Mouse (Mus musculus) gastrocnemius, postnatal 14 days (tissue): ENCODE measurements around the gene Gm11084. TPM values are rescaled to one million over a fixed set of nuclear protein-coding genes. Genes with fewer than 3 reads are reported as not detected.
"Not testable (repeated sequence)": the region's sequence is repeated elsewhere in the genome, so short reads cannot be mapped to it uniquely, and the experiment has no call there.

Source experiments
- DNase-seq: peaks from one replicate; pipeline ENCODE4 v3.0.0; 2021; ENCODE audit warnings: mixed read lengths
- intact Hi-C: fragments of 180-260 bp; cut with DNase I; formaldehyde crosslinking; loops from one replicate; pipeline ENCODE4 v1.15.1; 2025; ENCODE audit warnings: low total_unique reads
- long read RNA-seq, 2 experiments: library from polyadenylated mRNA; stranded (forward); transcript quantifications; one replicate each; pipeline ENCODE4 v2.0.0; 2021
- total RNA-seq, 2 experiments: library from RNA; stranded (reverse); gene quantifications; 2 replicates each; pipeline ENCODE4 v1.2.3; 2021

Gm11084 gene
- total RNA-seq: not detected
- long read RNA-seq, experiment 1: 0 reads
- long read RNA-seq, experiment 2: 0 reads

DNA sequence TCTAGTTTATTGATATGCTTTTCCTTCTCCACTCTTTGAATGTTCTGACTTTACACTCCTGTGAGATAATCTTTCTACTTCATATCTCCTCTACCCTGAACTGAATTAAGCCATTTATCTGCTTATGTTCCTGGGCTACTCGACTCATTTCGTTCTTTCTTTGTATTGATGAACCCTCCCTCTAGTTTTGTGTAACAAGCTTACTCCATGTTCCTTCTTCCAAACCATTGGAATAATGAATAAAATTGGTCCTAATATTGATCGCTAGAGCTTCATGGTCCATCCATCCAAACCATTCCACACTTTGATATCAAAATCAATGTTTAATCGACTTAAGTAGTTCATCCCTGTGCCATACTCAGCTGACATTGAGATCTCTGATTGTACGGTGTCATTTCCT, at the start of gene Gm11084:
TSS of gene Gm11084 (minus strand) at position 101 of the 400 bp plus-strand sequence.
- intact Hi-C loops: no loop called here
- DNase-seq: no peak

DNA sequence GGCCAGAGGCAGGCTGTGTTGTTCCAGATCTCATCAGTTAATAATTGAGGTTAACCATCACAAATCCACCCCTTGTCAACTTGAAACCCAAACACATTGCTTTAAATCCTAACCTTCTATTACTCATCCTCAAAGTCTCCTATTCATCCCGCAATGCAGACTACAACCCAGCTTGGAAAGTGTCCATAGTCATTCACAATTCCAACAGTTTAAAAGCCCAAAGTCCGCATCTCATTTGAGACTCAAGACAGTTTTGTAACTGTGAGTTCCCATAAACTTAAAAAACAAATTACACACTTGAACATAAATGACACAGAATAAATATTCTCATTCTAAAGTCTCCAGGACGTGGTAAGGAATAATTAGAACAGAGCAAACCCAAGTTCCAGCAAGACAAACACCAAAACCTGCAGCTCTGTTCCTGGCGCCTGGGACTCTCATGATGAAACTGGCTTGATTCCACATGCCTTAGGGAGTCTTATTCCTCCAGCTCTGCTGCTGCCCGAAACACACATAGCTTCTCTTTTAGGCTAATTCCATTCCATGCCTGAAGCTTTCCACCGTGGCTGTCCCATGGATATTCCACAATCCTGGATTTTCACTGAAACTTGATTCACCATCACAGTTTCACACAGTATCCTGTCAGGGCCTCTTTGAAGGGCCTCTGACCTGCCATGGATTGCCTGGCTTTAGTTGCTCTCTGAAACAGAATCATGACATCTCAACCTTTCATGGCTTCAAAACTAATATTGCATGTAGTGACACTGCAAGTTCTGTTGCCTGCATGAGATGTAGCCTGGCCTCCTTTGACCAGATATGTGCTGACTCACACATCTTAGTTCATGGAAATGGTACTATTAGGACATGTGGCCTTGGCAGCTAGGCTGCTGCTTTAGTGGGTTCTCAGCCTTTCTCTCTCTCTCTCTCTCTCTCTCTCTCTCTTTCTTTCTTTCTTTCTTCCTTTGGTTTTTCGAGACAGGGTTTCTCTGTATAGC, 44.8 kb upstream of the Gm11084 start:
- intact Hi-C loops: no loop called here
- no peak for DNase-seq

DNA sequence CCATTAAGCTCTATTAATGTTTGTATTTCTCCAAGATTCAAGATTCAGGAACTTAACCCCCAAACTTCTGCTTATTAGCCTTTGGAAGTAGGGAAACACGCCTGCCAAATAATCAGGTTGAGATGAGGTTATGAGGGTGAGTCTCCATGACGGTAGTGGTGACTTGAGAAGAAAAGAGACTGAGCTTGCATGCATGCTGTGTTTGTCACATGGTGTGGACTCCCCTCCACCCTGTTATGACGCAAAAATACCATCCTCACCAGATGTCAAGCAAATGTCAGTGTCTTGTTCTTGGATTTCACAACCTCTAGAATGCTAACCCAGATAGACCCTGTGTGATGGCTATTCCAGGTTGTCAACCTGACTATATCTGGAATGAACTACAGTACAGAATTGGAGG, 43.3 kb upstream of the Gm11084 start:
- DNase-seq: no peak
- intact Hi-C loops: no loop called here

DNA sequence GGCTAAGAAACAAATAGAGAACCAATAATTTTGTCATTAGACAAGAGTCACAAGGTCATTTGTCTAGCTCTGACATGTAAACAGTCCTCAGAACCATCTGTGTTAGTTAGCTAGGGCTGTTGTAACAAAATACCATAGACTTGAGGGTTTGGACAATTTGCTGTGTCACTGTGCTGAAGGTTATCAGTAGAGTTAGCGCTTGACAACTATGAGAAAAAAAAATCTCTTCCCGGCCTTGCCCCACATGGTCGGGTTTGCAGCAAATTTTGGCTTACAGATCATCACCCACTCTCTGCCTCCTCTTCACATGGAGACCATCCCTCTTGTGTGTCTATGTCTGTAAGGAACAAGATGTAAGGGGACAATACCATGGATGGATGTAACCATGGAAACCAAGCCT, 41.5 kb upstream of the Gm11084 start:
- intact Hi-C loops: no loop called here
- no peak for DNase-seq

DNA sequence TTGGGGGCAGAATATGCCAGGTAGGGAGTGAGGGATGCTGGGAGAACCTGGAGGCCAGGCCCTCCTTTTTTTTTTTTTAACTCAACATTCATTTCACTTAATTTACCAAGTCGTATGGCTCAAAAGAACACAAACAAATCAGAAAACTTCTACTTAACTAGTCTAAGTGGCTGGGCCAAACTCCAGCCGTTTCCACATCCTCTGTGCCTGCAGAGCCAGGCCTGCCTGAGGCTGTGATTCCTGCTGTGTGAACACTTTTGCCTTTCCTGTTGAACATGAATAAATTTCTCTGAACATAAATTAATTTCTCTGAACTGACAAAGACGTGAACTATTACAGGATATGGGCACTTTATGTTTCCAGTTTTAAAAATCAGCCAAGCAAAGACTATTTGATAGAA, 40.6 kb upstream of the Gm11084 start:
- intact Hi-C loops: no loop called here
- DNase-seq: no peak

DNA sequence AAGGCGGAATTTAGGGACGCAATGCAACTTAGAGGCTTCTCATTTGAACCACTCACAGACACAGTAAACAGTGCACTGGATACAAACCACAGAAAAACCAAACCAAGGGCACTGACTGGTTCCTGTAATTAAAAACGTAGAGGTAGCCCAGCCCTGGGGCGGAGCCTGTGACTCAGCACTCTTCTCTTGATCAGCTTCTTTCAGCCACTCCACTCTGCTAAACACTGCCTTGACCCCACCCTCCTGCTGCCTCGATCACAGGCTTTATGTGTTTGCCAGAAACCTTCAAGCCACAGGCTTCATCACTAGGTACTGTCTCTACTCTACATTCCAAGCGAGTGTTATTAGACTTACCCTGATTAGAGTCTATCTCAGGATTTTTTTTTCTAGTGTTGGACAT, 37.3 kb upstream of the Gm11084 start:
- no peak for DNase-seq
- intact Hi-C loops: no loop called here

DNA sequence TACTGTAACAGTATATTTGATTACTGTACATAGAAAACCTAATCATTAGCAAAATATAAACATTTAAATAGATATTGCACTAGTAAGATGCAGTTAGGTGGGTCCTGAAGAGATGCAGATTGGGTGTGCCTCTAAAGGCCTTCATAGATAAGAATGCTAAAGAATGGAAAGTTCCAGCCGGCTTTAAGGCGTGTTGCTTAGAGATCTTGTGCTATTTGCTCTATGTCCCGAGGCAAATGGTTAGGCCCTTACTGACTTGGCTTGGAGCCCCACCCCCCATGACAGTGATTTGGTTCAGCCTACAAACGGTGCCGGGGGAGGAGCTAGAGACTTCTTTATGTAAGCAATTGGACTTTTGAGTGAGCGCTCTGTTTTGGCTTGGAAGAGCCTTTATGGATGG, 34.5 kb upstream of the Gm11084 start:
- no peak for DNase-seq
- intact Hi-C loops: no loop called here

DNA sequence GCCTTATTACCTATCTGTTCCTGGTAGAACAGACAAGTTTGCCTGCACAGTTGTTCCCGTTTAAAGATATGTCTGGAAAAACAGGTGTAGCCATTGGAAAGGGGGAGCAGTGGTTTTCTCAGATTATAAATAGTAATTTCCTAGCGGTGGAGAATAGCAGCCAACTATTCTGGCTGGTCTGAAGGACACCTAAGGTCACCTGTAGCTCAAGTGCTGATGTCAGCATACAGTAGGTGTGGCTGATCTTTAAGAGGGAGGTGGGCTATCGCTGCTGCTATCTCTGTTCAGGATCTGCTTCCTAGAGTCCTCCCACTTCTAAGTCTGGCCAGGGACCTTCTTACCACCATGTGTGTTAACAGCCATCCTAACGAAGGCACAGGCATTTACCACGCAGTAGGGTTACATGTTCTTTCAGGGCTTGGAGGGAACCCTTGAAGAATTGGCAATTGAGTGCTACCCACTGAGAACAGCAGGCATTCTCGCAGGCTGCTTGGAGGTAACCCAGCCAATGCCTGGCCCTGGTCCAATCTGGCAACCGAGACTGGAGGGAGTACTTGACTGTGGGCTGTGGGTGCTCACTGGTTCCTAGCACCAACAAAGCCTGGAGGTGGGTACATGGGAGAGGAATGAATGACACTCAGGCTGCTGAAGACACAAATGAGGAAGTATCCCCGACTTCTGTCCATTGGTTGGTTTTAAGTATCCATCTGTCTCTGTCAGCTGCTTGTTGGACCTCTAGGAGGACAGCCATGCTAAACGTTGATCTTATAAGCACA, 33.0 kb upstream of the Gm11084 start:
- intact Hi-C loops: no loop called here
- DNase-seq: peak; percentile 62

DNA sequence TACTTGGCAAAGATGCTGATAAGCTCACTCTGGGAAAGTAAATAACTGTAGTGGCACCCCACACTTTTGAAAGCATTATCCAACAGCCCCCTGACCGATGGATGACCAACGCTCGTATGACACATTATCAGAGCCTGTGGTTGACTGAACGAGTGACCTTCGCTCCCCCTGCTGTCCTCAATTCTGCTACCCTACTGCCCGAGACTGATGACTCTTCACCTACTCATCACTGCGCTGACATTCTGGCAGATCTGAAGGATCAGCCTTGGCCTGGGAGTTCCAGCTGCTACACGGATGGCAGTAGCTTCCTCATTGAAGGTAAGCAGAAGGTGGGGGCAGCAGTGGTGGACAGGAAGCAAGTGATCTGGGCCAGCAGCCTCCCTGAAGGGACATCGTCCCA, 27.5 kb upstream of the Gm11084 start:
- DNase-seq, intact Hi-C loops: not testable (repeated sequence)

DNA sequence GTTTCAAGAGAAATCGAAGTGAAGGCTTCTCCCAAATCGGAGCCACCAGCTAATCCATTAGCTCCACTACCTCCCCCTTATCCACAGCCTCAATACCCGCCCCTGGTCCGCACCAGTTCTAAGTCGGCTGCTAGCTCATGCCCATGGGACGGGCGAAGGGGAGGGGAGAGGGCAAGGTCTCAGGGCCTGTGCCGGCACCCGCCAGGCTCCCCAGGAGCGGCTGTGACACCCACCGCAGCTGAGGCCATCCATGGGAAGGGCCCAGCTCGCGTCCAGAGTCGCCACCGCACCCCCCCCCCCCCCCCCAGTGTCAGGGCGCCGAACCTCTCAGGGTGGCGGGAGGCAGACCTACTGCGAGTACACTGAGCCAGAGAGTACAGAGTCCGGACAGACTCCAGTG, 26.1 kb upstream of the Gm11084 start:
- intact Hi-C loops: no loop called here
- peak; percentile 30 for DNase-seq

DNA sequence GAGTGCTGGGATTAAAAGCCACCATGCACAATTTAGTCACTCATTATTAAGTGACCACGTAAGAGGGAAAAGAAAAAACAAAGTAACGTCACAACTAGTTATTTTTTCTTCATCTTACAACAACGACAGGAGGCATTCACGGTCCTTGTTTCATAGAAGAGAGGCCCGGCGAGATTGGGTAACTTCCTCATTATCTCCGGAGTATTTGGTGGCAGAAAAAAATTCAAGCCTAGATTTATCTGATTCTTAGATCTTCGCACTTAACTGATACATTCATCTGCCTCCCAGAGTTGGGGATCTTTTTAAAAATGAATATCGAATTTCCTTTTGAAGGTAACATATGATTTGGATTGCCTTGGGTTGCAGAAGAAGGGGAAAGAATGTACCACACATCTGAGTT, 21.0 kb upstream of the Gm11084 start:
- DNase-seq: no peak
- intact Hi-C loops: no loop called here

DNA sequence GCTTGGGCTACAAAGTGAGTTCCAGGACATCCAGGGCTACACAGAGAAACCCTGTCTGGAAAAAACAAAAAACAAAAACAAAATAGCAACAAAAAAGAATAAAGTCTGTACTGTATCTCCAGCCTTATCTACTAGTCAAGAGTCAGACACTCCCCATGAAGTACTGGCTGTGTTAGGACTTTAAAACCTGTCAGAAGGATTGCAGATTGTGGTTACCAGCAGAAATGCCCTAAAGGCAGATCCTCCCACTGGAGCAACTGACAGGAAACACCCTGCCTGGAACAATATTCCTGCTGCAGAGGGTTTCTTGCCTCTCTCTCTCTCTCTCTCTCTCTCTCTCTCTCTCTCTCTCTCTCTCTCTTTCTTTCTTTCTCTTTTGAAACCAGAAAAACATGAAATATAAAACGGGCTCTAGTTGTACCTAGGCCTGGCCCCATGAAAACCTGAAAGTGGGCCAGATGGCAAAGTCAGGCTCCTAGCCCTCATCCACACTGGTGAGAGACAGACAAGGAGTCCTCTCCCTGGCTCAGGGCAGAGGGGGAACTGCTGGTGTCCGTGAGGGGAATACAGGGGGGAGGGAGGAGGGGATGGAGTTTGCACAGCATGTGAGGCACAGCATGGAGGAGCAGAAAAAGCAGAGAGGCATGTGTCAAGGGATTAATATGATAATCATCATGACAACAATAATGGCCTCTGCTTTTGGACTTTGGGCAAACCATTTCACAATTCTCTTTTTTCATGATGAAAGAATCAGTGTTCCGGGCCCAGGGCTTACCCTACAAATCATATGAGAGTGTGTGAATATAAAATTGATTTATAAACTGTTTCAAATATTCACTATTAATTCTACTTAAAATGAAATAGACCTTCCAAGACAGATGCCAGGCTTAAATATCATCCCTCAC, 19.3 kb upstream of the Gm11084 start:
- intact Hi-C loops: no loop called here
- no peak for DNase-seq

DNA sequence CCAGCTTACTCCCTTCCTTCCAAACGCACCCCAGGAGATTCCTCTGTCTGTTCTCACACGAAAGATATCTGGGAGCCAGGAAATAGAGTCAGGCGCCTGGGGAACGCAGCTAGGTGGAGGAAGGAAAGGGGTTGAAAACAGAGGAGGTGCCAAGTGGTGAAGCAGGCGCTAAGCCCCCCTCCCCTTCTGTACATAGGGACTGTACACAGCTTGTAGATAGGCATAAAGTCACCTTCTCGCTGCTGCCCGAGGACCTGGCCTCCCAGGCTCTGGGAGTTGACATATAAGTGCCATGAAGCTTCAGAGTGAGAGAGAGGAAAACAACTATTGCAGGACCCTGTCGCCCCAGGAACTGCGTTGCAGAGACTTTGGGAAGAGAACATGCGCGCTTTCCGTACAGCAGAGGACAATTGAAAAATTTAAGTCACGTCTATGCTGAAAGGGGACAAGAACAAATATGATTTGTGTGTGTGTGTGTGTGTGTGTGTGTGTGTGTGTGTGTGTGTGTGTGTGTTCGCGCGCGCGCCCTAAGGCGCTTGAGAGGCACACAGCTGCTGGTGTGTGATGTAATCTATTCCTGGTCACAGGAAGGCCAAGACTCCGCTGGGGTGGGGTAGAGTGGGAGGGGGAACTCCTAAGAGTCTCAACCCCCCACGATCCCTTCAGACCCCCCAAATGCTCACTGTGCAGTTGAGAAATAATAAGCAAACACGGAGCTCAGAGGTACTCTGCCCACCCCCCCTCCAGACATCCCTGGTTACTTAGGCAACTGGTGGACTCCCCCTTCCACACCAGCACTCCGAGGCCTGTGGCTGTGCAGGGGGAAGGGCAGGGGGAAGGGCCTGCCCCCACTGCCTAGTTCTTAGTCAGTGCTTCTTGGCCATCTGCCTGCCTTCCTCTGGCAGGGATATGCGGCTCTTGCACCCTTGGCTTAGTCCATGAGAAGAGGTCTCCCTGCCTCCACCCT, 17.5 kb upstream of the Gm11084 start:
- DNase-seq: peak; percentile 90
- intact Hi-C loops: no loop called here

DNA sequence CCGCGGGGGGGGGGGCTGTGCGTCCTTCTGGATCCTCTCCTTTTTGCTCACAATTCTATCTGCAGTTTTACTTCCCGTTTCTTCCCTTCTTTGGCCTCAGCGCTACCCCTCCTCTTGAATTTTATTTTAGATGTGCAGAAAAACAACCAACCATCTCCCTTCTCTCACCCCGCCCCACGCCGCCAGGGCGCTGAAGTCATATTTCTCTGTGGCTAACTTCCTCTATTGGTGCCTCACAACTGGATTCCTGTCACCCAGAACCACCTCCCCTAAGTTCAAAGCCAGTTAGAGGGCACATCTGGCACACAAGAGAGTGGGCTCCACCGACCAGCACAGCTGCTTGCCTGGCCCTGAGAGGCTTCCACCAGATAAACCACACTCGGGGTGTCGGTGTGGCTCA, 16.5 kb upstream of the Gm11084 start:
- peak; percentile 63 for DNase-seq
- intact Hi-C loops: no loop called here

DNA sequence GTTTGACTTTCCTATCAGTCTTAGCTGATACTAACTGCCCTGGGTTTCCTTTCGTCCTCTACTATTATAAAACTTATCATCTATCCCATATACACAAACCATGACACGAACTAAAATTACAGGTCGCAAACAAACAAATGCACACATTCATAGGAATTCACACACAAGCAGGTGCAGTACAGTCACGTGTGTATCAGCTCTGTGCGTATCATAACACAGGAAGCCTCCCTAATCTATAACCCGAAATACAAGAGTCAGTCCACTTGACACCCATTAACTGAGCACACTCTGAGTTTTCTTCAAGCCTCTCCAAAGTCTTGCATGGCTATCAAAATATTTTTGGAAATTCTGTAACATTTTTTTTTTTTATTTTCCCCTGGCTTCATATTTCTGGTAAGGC, 15.9 kb upstream of the Gm11084 start:
- intact Hi-C loops: no loop called here
- no peak for DNase-seq

DNA sequence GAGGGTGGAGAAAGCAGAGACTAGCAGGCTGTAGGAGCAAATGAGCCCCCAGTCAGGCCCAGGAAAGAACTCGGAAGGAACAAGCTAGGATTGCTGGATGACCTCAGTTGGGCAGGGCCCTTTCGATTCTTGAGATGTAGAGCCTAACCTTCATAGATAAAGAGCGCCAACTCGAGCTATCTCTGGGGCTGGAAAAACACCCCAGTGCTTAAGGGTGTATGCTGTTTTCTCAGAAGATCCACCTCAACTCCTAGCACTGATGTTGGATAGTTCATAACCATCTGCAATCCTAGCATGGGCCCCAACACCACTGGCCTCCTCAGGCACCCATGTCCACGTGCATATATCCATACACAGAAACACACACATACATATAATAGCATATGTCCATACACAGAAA, 15.5 kb upstream of the Gm11084 start:
- no peak for DNase-seq
- intact Hi-C loops: no loop called here

DNA sequence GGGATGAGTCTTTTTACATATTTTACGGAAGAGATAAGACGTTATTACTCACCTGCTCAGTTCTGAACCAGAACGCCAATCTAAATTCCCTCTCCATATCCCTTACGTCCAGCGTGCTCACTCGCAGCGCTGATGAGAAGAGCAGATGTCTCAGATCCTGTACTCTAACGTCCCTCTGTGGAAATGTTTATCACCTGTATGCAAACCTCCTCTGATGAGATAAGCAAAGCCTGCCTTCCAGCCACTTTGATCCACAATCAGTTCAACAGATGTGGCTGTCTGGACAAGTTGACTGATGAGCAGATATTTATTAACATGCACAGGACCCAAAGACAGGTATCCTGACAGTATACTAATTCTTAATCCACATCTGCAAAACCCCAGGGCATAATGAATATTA, 13.7 kb upstream of the Gm11084 start:
- intact Hi-C loops: no loop called here
- DNase-seq: no peak

DNA sequence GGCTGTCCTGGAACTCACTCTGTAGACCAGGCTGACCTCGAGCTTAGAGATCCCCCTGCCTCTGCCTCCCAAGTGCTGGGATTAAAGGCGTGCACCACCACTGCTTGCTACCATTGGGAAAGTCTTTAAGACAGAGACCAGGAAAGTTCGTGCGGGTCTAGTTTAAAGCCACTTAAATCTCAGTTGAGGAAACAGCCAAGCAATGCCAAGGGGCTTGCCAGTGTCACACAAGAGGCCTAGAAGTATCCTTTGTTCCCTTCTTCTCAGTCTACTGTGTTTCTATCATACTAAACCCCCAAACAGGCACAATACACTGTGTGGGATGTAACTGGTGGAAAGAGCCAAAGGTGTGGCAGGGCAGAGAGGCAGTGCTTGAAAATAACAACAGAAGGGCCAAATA, 11.1 kb upstream of the Gm11084 start:
- intact Hi-C loops: no loop called here
- no peak for DNase-seq
